Mouse (Mus musculus): ENCODE data around the gene Cdk5rap1. TPM values are rescaled to one million over a fixed set of nuclear protein-coding genes. Genes with fewer than 3 reads are reported as not detected.

Gene Cdk5rap1
- total RNA-seq (2021): 12.4 and 18.2 TPM in 2 replicates
- long read RNA-seq, transcript Cdk5rap1-201 (14 exons, 1,970 nt): major isoform, 13 of 16 reads
- long read RNA-seq, partial matches to known transcripts: 1 of 16 reads
- long read RNA-seq, other reads (novel, unspliced or antisense): 2 of 16 reads

DNA sequence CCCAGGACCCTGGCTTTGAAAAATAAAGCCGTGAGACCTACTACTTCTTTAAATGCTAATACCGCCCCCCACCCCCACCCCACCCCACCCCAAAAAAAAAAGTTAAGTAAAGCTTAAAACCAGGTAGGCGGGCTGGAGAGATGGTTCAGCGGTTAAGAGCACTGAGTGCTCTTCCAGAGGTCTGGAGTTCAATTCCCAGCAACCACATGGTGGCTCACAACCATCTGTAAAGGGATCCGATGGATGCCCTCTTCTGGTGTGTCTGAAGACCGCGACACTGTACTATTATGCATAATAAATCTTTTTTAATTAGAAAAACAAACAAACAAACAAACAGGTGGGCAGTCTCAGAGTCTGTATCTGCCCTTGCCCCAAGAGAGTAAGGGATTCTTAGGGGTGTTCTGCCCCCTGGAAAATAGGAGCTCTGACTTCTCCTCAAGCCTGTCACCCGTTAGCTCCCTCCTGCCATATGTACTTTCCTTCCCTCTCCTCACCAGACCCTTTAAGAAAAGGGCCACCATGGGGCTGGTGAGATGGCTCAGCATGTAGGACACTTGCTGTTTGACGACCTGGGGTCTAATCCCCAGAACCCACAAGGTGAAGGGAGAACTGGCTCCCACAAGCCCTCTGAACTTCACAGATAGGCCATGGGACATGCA, at the start of gene Cdk5rap1:
Cdk5rap1 (minus strand) TSS at position 169 of the 659 bp plus-strand sequence.
- no peak for DNase-seq

DNA sequence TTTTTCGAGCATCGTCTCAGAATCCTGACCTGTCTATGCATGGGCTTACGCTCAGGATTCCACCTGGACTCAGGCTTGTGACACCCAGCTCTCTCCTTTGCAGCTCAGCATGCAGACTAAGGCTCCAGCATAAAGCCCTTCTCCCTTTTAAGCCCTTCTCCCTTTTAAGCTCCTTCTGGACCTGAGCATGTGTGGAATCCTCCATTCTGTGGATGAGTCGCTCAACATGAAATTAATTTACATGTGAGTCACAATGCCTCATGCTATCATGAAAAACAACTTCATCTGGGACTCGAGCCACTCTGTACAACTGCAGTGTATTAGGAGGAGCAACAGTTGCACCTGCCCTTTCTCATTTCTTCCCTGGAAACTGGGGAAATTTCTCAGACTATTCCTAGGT, 49.4 kb upstream of the Cdk5rap1 start:
- DNase-seq: no peak

- no peak for DNase-seq
Measured at GRCm38 (mm10) chr2:154420942-154421731, 48.3 kb upstream of the Cdk5rap1 start.

DNA sequence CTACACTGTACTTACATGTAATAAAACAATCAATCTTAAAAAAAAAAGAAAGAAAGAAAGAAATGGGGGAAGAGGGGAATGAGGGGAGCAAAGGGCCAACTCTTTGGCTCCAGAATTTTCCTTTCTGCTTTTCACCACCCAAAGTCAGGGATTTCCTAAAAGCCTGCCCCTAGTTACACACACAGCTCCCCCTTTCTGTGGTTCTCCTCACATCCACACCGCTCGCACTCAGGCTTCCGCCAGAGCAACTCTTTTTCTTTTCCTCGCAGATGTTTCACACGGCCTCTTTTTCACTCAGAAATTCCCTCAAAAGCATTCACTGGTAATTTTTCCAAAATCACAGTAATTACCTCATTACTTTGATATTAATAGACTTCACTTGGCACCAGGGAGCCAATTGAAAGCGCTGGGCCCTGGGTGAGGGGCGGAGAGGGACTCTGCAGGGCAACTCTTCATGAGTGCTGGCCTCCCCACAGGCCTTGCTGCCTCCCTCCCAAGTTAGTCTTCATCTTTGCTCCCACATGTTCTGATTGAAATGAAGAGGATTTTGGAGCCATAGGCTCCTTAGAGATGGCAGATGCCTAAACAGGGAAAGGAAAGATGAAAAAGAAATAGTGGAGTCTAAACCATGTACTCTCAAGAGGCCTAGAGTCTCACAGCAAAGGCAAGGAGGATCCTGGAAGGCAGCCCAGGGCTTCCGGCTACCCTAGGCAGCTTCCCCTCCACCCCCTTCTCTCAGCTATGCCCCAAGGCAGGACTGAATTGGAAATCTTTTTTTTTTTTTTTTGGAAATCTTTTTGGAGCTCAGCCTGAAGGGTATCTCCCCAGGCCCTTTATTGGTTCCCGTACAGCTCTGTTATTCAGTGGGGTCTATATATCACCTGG, 47.1 kb upstream of the Cdk5rap1 start:
- DNase-seq: no peak

GRCm38 (mm10) chr2:154418001-154418400, 45.2 kb upstream of the Cdk5rap1 start:
- DNase-seq: no peak

DNA sequence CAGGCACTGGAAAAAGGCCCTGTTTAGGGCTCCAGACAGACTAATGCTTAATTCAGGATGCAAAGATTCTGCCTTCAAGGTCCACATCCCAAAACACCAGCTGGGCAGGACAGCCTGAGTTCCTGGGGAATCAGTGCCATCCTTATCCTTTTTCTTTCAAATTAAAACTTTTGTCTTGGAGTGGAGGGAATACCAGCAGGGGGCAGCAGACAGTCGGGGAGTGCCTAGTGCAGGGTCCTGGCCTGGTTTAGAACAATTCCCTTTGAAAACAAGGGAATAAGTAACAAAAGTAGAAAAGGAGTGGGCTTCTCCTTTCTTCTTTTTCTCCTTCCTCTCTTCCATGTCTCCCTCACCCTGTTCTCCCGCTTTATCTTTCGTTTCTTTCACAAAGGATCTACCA, 44.3 kb upstream of the Cdk5rap1 start:
- peak; percentile 86 for DNase-seq

DNA sequence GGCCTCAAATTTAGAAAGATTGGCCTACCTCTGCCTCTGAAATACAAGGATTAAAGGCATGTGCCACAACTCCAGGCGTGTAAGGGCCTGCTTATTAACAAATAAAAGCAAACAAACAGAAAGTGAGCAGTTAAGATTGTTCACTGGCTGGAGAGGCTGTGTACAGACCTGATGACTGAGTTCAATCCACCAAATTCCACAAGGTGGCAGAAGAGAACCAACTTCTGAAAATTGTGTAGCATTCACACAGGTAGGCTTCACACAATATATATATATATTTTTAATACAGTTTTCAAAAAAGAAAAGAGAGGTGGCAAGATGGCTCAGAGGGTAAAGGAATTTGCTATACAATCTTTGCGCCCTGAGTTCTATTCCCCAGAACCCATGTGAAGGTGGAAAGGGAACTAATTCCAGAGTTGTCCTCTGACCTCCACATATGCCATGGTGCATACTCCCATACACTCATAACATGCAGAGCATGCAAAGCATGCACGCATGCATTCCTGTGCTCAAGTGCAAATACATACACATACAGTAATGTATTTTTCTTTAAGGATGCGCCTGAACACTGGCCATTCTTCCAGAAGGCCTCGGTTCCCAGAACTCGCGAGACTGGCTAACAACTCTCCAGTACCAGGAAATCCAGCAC, 39.3 kb upstream of the Cdk5rap1 start:
- DNase-seq: no peak

DNA sequence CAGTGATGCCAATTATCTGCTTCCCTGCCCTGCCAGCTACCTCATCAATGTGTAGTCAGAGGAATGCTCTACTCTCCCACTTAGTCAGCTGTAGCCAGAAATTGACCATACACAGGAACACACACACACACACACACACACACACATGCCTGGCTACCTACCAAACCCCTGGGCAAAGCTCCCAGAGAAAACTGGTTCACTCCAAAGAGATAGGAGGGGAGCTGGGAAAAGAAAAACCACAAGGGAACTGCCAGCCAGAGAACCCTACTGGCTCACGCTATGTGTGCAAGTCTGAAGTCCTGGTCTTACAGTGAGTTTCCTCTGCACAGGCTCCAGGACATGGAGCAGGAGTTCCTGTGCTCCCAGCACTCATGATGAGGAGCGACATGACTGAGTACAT, 37.5 kb upstream of the Cdk5rap1 start:
- peak; percentile 33 for DNase-seq

- peak; percentile 94 for DNase-seq
Measured at GRCm38 (mm10) chr2:154407643-154408445, 35.0 kb upstream of the Cdk5rap1 start, which contains the start of gene Snta1. TSS of gene Snta1 (minus strand) at chr2:154408099.

DNA sequence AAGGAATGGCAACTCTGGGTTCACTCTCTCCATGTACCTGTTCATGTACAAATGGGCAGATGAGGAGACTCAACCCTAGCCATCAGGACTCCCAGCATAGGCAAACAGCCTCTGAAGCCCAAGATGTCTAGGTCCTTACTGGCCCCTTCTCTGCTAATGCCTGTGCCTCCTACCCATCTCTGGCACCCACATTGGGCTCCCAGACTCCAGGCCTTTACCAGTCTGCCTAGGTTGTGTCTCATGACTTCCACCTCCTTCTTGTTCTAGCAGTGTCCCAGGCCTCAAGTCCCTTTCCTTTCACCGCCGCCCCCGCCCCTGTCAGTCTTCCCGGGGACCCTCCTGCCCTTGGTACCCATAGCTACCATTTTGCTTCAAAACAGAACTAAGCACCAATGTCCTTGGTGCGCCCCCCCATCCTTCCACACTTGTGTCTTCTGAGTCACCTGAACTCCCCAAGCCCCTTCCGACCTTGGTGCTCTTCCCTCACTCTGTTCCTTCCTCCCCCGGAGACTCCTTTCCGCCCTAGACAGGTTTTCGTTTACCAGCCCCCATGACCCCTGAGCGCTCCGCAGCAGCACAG, 34.3 kb upstream of the Cdk5rap1 start:
- DNase-seq: no peak

- DNase-seq: no peak
Measured at GRCm38 (mm10) chr2:154405447-154405994, 32.7 kb upstream of the Cdk5rap1 start.

GRCm38 (mm10) chr2:154402811-154403210, 30.0 kb upstream of the Cdk5rap1 start:
- peak; percentile 32 for DNase-seq

- no peak for DNase-seq
Measured at GRCm38 (mm10) chr2:154401976-154402375, 29.2 kb upstream of the Cdk5rap1 start.

DNA sequence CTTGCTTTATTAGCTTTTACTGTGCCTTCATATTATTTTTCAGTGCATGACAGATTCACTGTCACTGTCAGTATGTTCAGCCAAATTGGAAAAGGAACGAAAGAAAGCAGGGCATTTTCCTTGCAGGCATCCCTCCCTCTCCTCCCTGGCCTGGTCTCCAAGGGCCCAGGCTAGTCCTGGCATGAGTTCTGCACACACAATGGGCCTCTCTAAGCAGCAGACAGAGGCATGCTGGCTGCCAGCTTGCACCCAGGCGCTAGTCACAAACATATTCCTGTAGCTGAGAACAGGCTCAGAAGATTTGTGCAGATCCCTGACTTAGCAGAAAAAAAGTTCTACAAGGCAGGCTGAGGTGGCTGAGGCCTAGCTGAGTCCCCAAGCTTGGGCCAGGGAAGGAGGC, 26.5 kb upstream of the Cdk5rap1 start:
- DNase-seq: no peak

DNA sequence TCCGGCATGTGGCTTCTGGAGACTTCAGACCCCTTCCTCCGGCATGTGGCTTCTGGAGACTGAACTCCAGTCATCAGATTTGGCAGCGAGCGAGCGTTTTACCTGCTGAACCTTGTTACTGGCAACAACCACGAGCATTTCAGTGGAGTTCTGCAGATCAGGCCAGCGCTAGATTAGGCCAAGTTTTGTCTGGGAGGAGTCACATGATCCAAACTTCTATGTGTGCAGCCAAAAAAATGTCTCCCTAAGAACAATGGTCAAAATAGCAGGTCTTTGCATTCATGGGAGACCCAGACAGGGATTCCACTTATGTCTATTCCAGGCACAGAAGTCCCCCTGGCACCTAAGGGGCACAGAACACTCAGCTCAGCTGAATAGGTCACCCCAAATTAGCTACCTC, 25.5 kb upstream of the Cdk5rap1 start:
- no peak for DNase-seq

DNA sequence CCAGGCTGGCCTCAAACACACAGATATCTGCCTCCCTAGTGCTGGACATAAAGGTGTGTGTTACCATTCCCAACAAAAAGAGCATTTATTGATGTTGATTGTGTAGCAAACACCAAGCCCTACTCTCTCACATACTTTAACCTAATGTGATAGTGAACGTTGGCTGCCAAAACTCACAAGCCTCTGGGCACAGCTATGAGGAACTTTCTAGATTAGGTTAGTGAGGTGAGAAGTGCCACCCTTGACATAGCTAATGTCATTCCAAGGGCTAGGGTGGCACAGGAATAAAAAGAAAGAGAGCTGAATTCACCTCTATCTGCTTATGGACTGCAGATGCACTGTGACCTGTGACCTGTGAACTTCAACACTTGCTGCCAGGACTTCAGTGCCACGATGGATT, 23.7 kb upstream of the Cdk5rap1 start:
- DNase-seq: no peak

DNA sequence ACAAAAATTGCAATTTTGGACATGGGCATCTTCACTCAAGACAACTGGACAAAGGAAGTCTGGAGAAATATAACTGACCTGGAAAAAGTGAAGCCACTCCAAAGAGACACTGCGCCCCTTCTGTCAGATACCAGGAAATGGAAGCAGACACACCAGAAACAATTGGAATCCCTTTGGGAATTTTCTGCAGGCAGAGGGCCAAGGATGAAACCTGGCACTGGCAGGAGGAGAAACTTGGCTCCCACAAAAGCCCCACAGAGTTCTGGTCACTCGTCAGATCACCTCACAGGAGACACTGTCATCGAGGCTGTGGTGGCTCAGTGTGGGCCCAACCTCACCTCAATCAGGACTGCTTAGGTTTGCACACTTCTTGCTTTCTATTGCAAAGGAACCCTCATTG, 21.8 kb upstream of the Cdk5rap1 start:
- DNase-seq: no peak

GRCm38 (mm10) chr2:154390180-154390964, 17.6 kb upstream of the Cdk5rap1 start:
- peak; percentile 93 for DNase-seq

DNA sequence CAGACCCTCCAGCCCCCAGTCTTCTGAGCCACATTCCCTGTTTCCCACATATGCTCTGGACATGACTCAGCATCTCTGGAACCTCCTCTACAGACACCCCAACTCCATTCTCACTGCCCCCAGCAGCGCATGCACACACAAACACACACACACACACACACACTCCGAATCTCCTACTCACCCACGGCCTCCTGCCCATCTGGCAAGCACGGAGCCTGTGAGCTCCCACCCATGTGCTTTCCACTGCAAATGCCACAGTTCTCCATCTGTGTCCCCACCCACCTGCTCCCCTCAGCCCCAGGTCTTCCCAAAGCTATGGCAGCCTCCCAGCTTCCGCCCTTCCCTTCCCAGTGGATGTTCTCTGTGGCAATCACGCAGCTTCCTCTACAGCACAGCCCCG, 6.3 kb upstream of the Cdk5rap1 start:
- DNase-seq: no peak

Measured in adrenal gland, postnatal 25 days (tissue).